Comparison of ENCODE assay signal across 9 mouse cellular contexts in genomic region chr3:90255194-90255565, GRCm38 (mm10). TPM values are rescaled to one million over a fixed set of nuclear protein-coding genes. Genes with fewer than 3 reads are reported as not detected.
DNase-seq lines count a peak whose midpoint lies in the region; ATAC-seq and TF ChIP-seq lines count a peak whose summit lies in the region.
"Had no signal": no experiment of that assay in that cellular context is flagged by ENCODE, and none has a peak within 500 bp of the region (broad histone marks: within the 10 kb centered on the region; RNA-seq: fewer than 3 reads in every experiment).

No protein-coding gene starts in this region.

- H3K27me3 ChIP-seq in kidney, postnatal 0 days (ENCODE audit: insufficient read depth, low read length), result no peaks in the 10 kb centered on the region
- H3K27me3 ChIP-seq in embryonic facial prominence, embryonic 10.5 days (replicated peaks; ENCODE audit: low read depth, poor library complexity, severe bottlenecking), result no peaks in the 10 kb centered on the region
- no peaks in the 10 kb centered on the region for H3K27me3 ChIP-seq in hindbrain, embryonic 16.5 days (replicated peaks; ENCODE audit: control insufficient read depth, insufficient read depth, low read length)
- H3K27me3 ChIP-seq in midbrain, postnatal 0 days (ENCODE audit: insufficient read depth, low read length), result no peaks in the 10 kb centered on the region

- H3K9ac ChIP-seq in kidney, postnatal 0 days (ENCODE audit: low read depth, low read length), result peak overlapping the region; percentile 87
- peak overlapping the region; percentile 92 for H3K9ac ChIP-seq in hindbrain, embryonic 16.5 days (ENCODE audit: low read depth, low read length)
- peak overlapping the region; percentile 84 for H3K9ac ChIP-seq in midbrain, postnatal 0 days (replicated peaks; ENCODE audit: low read length, poor library complexity, severe bottlenecking)

- H3K4me2 ChIP-seq in kidney, postnatal 0 days (ENCODE audit: low read length), result peak overlapping the region; percentile 76
- H3K4me2 ChIP-seq in hindbrain, embryonic 16.5 days (ENCODE audit: low read length), result peak overlapping the region; percentile 96
- H3K4me2 ChIP-seq in midbrain, postnatal 0 days (ENCODE audit: low read depth, low read length, poor library complexity, severe bottlenecking), result peak overlapping the region; percentile 81

- ATAC-seq in kidney, postnatal 0 days (replicated peaks; ENCODE audit: low FRiP score, low read depth), result no peak
- no peak for ATAC-seq in hindbrain, embryonic 16.5 days
- no peak for ATAC-seq in midbrain, postnatal 0 days (ENCODE audit: low FRiP score)

- no peaks in the 10 kb centered on the region for H3K9me3 ChIP-seq in kidney, postnatal 0 days (replicated peaks; ENCODE audit: low read length)
- H3K9me3 ChIP-seq in embryonic facial prominence, embryonic 10.5 days, result no peaks in the 10 kb centered on the region
- no peaks in the 10 kb centered on the region for H3K9me3 ChIP-seq in hindbrain, embryonic 16.5 days (ENCODE audit: control insufficient read depth, low read length)
- no peaks in the 10 kb centered on the region for H3K9me3 ChIP-seq in midbrain, postnatal 0 days (ENCODE audit: low read length)

- peaks cover 36% of the 10 kb centered on the region for H3K36me3 ChIP-seq in kidney, postnatal 0 days (ENCODE audit: insufficient read depth, low read length)
- peaks cover 59% of the 10 kb centered on the region for H3K36me3 ChIP-seq in embryonic facial prominence, embryonic 10.5 days (replicated peaks)
- H3K36me3 ChIP-seq in hindbrain, embryonic 16.5 days (ENCODE audit: control insufficient read depth, insufficient read depth, low read length), result peaks cover 22% of the 10 kb centered on the region
- H3K36me3 ChIP-seq in midbrain, postnatal 0 days (ENCODE audit: insufficient read depth, low read length), result peaks cover 36% of the 10 kb centered on the region

- peak overlapping the region; percentile 93; the same call in 1 of the 2 replicates for H3K27ac ChIP-seq in kidney, postnatal 0 days
- peak overlapping the region; percentile 90 for H3K27ac ChIP-seq in embryonic facial prominence, embryonic 10.5 days (replicated peaks)
- no peak overlapping the region; the same call in 1 of the 2 replicates for H3K27ac ChIP-seq in hindbrain, embryonic 16.5 days (ENCODE audit: low read depth, low read length)
- no peak overlapping the region for H3K27ac ChIP-seq in midbrain, postnatal 0 days (ENCODE audit: low read depth, low read length)

- peak overlapping the region; percentile 92 for H3K4me3 ChIP-seq in kidney, postnatal 0 days (replicated peaks; ENCODE audit: low read depth, low read length)
- peak overlapping the region; percentile 95 for H3K4me3 ChIP-seq in embryonic facial prominence, embryonic 10.5 days
- H3K4me3 ChIP-seq in hindbrain, embryonic 16.5 days (ENCODE audit: low read length), result peak overlapping the region; percentile 92
- peak overlapping the region; percentile 92 for H3K4me3 ChIP-seq in midbrain, postnatal 0 days (ENCODE audit: low read depth, low read length)

- no peak for TF ChIP-seq CTCF in kidney, postnatal 0 days (IDR thresholded peaks at IDR 0.05; ENCODE audit: low read depth)
- TF ChIP-seq CTCF in midbrain, postnatal 0 days (IDR thresholded peaks at IDR 0.05), result no peak

- WGBS in kidney, postnatal 0 days, result 2% methylated on average over 2 of the region's 2 CpGs
- WGBS in embryonic facial prominence, embryonic 10.5 days, result 24% methylated on average over 2 of the region's 2 CpGs
- WGBS in hindbrain, embryonic 16.5 days, result 20% methylated on average over 2 of the region's 2 CpGs
- WGBS in midbrain, postnatal 0 days, result 15% methylated on average over 2 of the region's 2 CpGs

- no peak for DNase-seq in kidney, postnatal 0 days (ENCODE audit: low spot score)
- DNase-seq in kidney, adult 9 months, result no peak
- DNase-seq in embryonic facial prominence, embryonic 10.5 days (ENCODE audit: low spot score), result no peak
- no peak for DNase-seq in midbrain, postnatal 0 days (ENCODE audit: low spot score)
- no peak for DNase-seq in spleen, adult 12 weeks (ENCODE audit: low spot score)
- no peak for DNase-seq in layer of hippocampus, adult 18-20 months (ENCODE audit: low spot score in 2 of 2)
- DNase-seq in c-Kit-positive CD71-positive TER-119-positive erythroid progenitor cells, embryonic 14.5 days (ENCODE audit: low spot score), result no peak
- DNase-seq: thymus, postnatal 4 days had no signal

- H3K4me1 ChIP-seq in kidney, postnatal 0 days (replicated peaks; ENCODE audit: insufficient read depth, low read length), result 0 out of 2 replicates have a peak, but pooled peaks cover 6% of the 10 kb centered on the region
- H3K4me1 ChIP-seq in embryonic facial prominence, embryonic 10.5 days, result peaks cover 23% of the 10 kb centered on the region
- H3K4me1 ChIP-seq in hindbrain, embryonic 16.5 days (ENCODE audit: control insufficient read depth, insufficient read depth, low read depth, low read length), result peaks cover 14% of the 10 kb centered on the region
- peaks cover 9% of the 10 kb centered on the region for H3K4me1 ChIP-seq in midbrain, postnatal 0 days (ENCODE audit: insufficient read depth, low read length)

RNA-seq across cellular contexts. Expression of gene Crtc2, which starts 1.2 kb away (rescaled TPM):
- 20.7 and 23.7 TPM in 2 replicates for polyA plus RNA-seq in kidney, postnatal 0 days (2015; fragmentation: Nextera tagmentation; extraction: Ambion mirVana)
- polyA plus RNA-seq in embryonic facial prominence, embryonic 10.5 days (2016; fragmentation: Nextera tagmentation; extraction: Ambion mirVana), result 26.1 and 26.8 TPM in 2 replicates
- polyA plus RNA-seq in hindbrain, embryonic 16.5 days (2015; fragmentation: Nextera tagmentation; extraction: Ambion mirVana), result 19.6 and 25.3 TPM in 2 replicates
- 19.5 and 20.4 TPM in 2 replicates for total RNA-seq in midbrain, postnatal 0 days (2014; rRNA removed)
- polyA plus RNA-seq in midbrain, postnatal 0 days (2015; fragmentation: Nextera tagmentation; extraction: Ambion mirVana), result 17.2 and 18.9 TPM in 2 replicates
- total RNA-seq in layer of hippocampus, adult 18-20 months (2021), result 10 to 100 TPM; 36.4 to 45.7 TPM

RNA-seq across cellular contexts. Expression of gene Slc39a1, which starts 7.2 kb away (rescaled TPM):
- polyA plus RNA-seq in kidney, postnatal 0 days (2015; fragmentation: Nextera tagmentation; extraction: Ambion mirVana), result 130 TPM in 2 replicates
- 60.9 and 64.2 TPM in 2 replicates for polyA plus RNA-seq in embryonic facial prominence, embryonic 10.5 days (2016; fragmentation: Nextera tagmentation; extraction: Ambion mirVana)
- polyA plus RNA-seq in hindbrain, embryonic 16.5 days (2015; fragmentation: Nextera tagmentation; extraction: Ambion mirVana), result 40.3 and 54.2 TPM in 2 replicates
- total RNA-seq in midbrain, postnatal 0 days (2014; rRNA removed), result 73.0 and 75.3 TPM in 2 replicates
- polyA plus RNA-seq in midbrain, postnatal 0 days (2015; fragmentation: Nextera tagmentation; extraction: Ambion mirVana), result 60.3 and 62.4 TPM in 2 replicates
- 10 to 100 TPM; 39.0 to 45.3 TPM for total RNA-seq in layer of hippocampus, adult 18-20 months (2021)

RNA-seq across cellular contexts. Expression of gene Dennd4b, which starts 9.8 kb away (rescaled TPM):
- 2.2 TPM in 2 replicates for polyA plus RNA-seq in kidney, postnatal 0 days (2015; fragmentation: Nextera tagmentation; extraction: Ambion mirVana)
- 4.3 and 5.3 TPM in 2 replicates for polyA plus RNA-seq in embryonic facial prominence, embryonic 10.5 days (2016; fragmentation: Nextera tagmentation; extraction: Ambion mirVana)
- 8.1 and 10.2 TPM in 2 replicates for polyA plus RNA-seq in hindbrain, embryonic 16.5 days (2015; fragmentation: Nextera tagmentation; extraction: Ambion mirVana)
- 34.6 and 46.8 TPM in 2 replicates for total RNA-seq in midbrain, postnatal 0 days (2014; rRNA removed)
- 6.9 and 7.7 TPM in 2 replicates for polyA plus RNA-seq in midbrain, postnatal 0 days (2015; fragmentation: Nextera tagmentation; extraction: Ambion mirVana)
- total RNA-seq in layer of hippocampus, adult 18-20 months (2021), result 10 to 100 TPM; 30.1 to 31.9 TPM

RNA-seq across cellular contexts. Expression of gene Creb3l4, which starts 11.9 kb away (rescaled TPM):
- 4.0 and 5.1 TPM in 2 replicates for polyA plus RNA-seq in kidney, postnatal 0 days (2015; fragmentation: Nextera tagmentation; extraction: Ambion mirVana)
- 4.2 and 6.1 TPM in 2 replicates for polyA plus RNA-seq in embryonic facial prominence, embryonic 10.5 days (2016; fragmentation: Nextera tagmentation; extraction: Ambion mirVana)
- polyA plus RNA-seq in hindbrain, embryonic 16.5 days (2015; fragmentation: Nextera tagmentation; extraction: Ambion mirVana), result 2.0 and 2.2 TPM in 2 replicates
- 0.77 and 1.6 TPM in 2 replicates for total RNA-seq in midbrain, postnatal 0 days (2014; rRNA removed)
- polyA plus RNA-seq in midbrain, postnatal 0 days (2015; fragmentation: Nextera tagmentation; extraction: Ambion mirVana), result 1.2 and 1.7 TPM in 2 replicates
- total RNA-seq in layer of hippocampus, adult 18-20 months (2021), result under 1 TPM in 1 of 2 experiments, not detected in 1; 0.41 TPM

RNA-seq across cellular contexts. Expression of gene Jtb, which starts 23.8 kb away (rescaled TPM):
- polyA plus RNA-seq in kidney, postnatal 0 days (2015; fragmentation: Nextera tagmentation; extraction: Ambion mirVana), result 153 and 160 TPM in 2 replicates
- polyA plus RNA-seq in embryonic facial prominence, embryonic 10.5 days (2016; fragmentation: Nextera tagmentation; extraction: Ambion mirVana), result 79.3 and 81.4 TPM in 2 replicates
- polyA plus RNA-seq in hindbrain, embryonic 16.5 days (2015; fragmentation: Nextera tagmentation; extraction: Ambion mirVana), result 93.4 and 97.0 TPM in 2 replicates
- 37.3 and 39.1 TPM in 2 replicates for total RNA-seq in midbrain, postnatal 0 days (2014; rRNA removed)
- polyA plus RNA-seq in midbrain, postnatal 0 days (2015; fragmentation: Nextera tagmentation; extraction: Ambion mirVana), result 115 and 123 TPM in 2 replicates
- total RNA-seq in layer of hippocampus, adult 18-20 months (2021), result 10 to 100 TPM; 44.1 to 46.2 TPM

Comparison
In these comparisons a context has a peak if more than half of its experiments do, and no peak if none do; other contexts are left out.
1. H3K27ac ChIP-seq: peak in kidney, postnatal 0 days (single experiment) and embryonic facial prominence, embryonic 10.5 days (single experiment); none in hindbrain, embryonic 16.5 days (single experiment) and midbrain, postnatal 0 days (single experiment).
2. Peak in every context shown above with its lines, with median percentiles within 50 percentile points of each other: H3K4me2 ChIP-seq, H3K4me3 ChIP-seq and H3K9ac ChIP-seq.